Mouse (Mus musculus) heart, postnatal 36 days (tissue): ENCODE results near the gene Ust. TPM values are rescaled to one million over a fixed set of nuclear protein-coding genes. Genes with fewer than 3 reads are reported as not detected.
"Not testable (repeated sequence)": the region's sequence is repeated elsewhere in the genome, so short reads cannot be mapped to it uniquely, and the experiment has no call there.

Experiments
- DNase-seq, 2 experiments: peaks; one replicate each; pipeline ENCODE4 v3.0.0; 2021 to 2022
- intact Hi-C: fragments of 180-260 bp; cut with DNase I; formaldehyde crosslinking; loops from one replicate; pipeline ENCODE4 v1.15.1; 2025
- total RNA-seq, 2 experiments: library from RNA; stranded (reverse); gene quantifications; 2 replicates each; pipeline ENCODE4 v1.2.3; 2021

Ust gene
- total RNA-seq, result 1 to 10 TPM; 1.3 to 2.0 TPM

GRCm38 (mm10) chr10:8518141-8519013 is at the start of gene Ust:
Ust (minus strand) TSS chr10:8518825.
- intact Hi-C loops, result loop anchor here (2.0 to 5.0 kb wide), 2 partner anchors 196 to 276 kb away; no protein-coding TSS in a partner anchor
- peak; percentile 72 to 81 for DNase-seq

- intact Hi-C loops, result no loop called here
- DNase-seq, result no peak
Measured at GRCm38 (mm10) chr10:8561366-8561765, 42.7 kb upstream of the Ust start.

GRCm38 (mm10) chr10:8559566-8559965 is 40.9 kb upstream of the Ust start:
- intact Hi-C loops, DNase-seq: not testable (repeated sequence)

- intact Hi-C loops, DNase-seq: not testable (repeated sequence)
Measured at GRCm38 (mm10) chr10:8552239-8552638, 33.6 kb upstream of the Ust start.

- intact Hi-C loops, DNase-seq: not testable (repeated sequence)
Measured at GRCm38 (mm10) chr10:8551601-8552000, 33.0 kb upstream of the Ust start.

- intact Hi-C loops, result no loop called here
- DNase-seq, result no peak
Measured at GRCm38 (mm10) chr10:8541514-8541913, 22.9 kb upstream of the Ust start.

GRCm38 (mm10) chr10:8535445-8535844 is 16.8 kb upstream of the Ust start:
- intact Hi-C loops, result no loop called here
- no peak for DNase-seq

- no peak for DNase-seq
- intact Hi-C loops, result no loop called here
Measured at GRCm38 (mm10) chr10:8531651-8532050, 13.0 kb upstream of the Ust start.

- intact Hi-C loops, result no loop called here
- DNase-seq, result no peak
Measured at GRCm38 (mm10) chr10:8530505-8531051, 12.0 kb upstream of the Ust start.

- intact Hi-C loops, result loop anchor here (10.0 kb wide), 1 partner anchor 156 kb away; no protein-coding TSS in a partner anchor
- peak in 1 of 2 experiments; percentile 12 for DNase-seq
Measured at GRCm38 (mm10) chr10:8529173-8529572, 10.5 kb upstream of the Ust start.

- no peak for DNase-seq
Measured at GRCm38 (mm10) chr10:8525354-8525753, 6.7 kb upstream of the Ust start.

GRCm38 (mm10) chr10:8521536-8521935 is 2.9 kb upstream of the Ust start:
- no peak for DNase-seq
- intact Hi-C loops, result loop anchor here (10.0 kb wide), 1 partner anchor 163 kb away; no protein-coding TSS in a partner anchor

More at GRCm38 (mm10) chr10:8525354-8525753, 6.7 kb upstream of the Ust start:
- intact Hi-C loops, result loop anchor here (10.0 kb wide), 1 partner anchor 159 kb away; no protein-coding TSS in a partner anchor

GRCm38 (mm10) chr10:8520766-8521395 is 2.3 kb upstream of the Ust start:
- intact Hi-C loops, result loop anchor here (10.0 kb wide), 1 partner anchor 164 kb away; no protein-coding TSS in a partner anchor
- no peak for DNase-seq

GRCm38 (mm10) chr10:8519014-8519491 is 428 bp upstream of the Ust start:
- peak in 1 of 2 experiments; percentile 47 for DNase-seq
- intact Hi-C loops, result loop anchor here (2.0 to 5.0 kb wide), 2 partner anchors 196 to 277 kb away; no protein-coding TSS in a partner anchor

- intact Hi-C loops, result loop anchor here (2.0 to 5.0 kb wide), 2 partner anchors 195 to 275 kb away; no protein-coding TSS in a partner anchor
- peak in 1 of 2 experiments; percentile 16 for DNase-seq
Measured at GRCm38 (mm10) chr10:8517591-8518140, 959 bp downstream of the Ust start.

- no peak for DNase-seq
- intact Hi-C loops, result loop anchor here (5.0 kb wide), 1 partner anchor 275 kb away; no protein-coding TSS in a partner anchor
Measured at GRCm38 (mm10) chr10:8516916-8517524, 1.6 kb downstream of the Ust start.

GRCm38 (mm10) chr10:8513690-8514089 is 4.9 kb downstream of the Ust start:
- no peak for DNase-seq
- intact Hi-C loops, result no loop called here

- DNase-seq, result no peak
- intact Hi-C loops, result no loop called here
Measured at GRCm38 (mm10) chr10:8512222-8512621, 6.4 kb downstream of the Ust start.

- DNase-seq, result no peak
- intact Hi-C loops, result no loop called here
Measured at GRCm38 (mm10) chr10:8511760-8512159, 6.9 kb downstream of the Ust start.

- intact Hi-C loops, result no loop called here
- DNase-seq, result no peak
Measured at GRCm38 (mm10) chr10:8506247-8506573, 12.4 kb downstream of the Ust start.
